Mouse (Mus musculus) lung, postnatal 36 days (tissue): Measurements from ENCODE around the gene Map1b.

Experiments used
- DNase-seq: peaks from one replicate; pipeline ENCODE4 v3.0.0; 2022; ENCODE audit warnings: mixed read lengths

Map1b gene

GRCm38 (mm10) chr13:99444431-99444871, 71.9 kb downstream of the Map1b start:
- no peak for DNase-seq

- no peak for DNase-seq
Measured at GRCm38 (mm10) chr13:99443484-99444175, 72.7 kb downstream of the Map1b start.

- no peak for DNase-seq
Measured at GRCm38 (mm10) chr13:99442434-99443249, 73.7 kb downstream of the Map1b start.

- DNase-seq = no peak
Measured at GRCm38 (mm10) chr13:99441700-99442433, 74.5 kb downstream of the Map1b start.

GRCm38 (mm10) chr13:99440228-99440627, 76.1 kb downstream of the Map1b start:
- no peak for DNase-seq

GRCm38 (mm10) chr13:99439357-99439756, 77.0 kb downstream of the Map1b start:
- no peak for DNase-seq

- no peak for DNase-seq
Measured at GRCm38 (mm10) chr13:99437051-99437450, 79.3 kb downstream of the Map1b start.

- no peak for DNase-seq
Measured at GRCm38 (mm10) chr13:99434494-99434893, 81.8 kb downstream of the Map1b start.

- peak; percentile 4 for DNase-seq
Measured at GRCm38 (mm10) chr13:99433068-99434008, 83.0 kb downstream of the Map1b start.

- no peak for DNase-seq
Measured at GRCm38 (mm10) chr13:99423581-99423980, 92.8 kb downstream of the Map1b start.

- no peak for DNase-seq
Measured at GRCm38 (mm10) chr13:99416601-99417000, 99.7 kb downstream of the Map1b start.

GRCm38 (mm10) chr13:99414352-99414742, 102.0 kb downstream of the Map1b start:
- DNase-seq = no peak

GRCm38 (mm10) chr13:99413481-99414351, 102.6 kb downstream of the Map1b start:
- no peak for DNase-seq

- peak; percentile 69 for DNase-seq
Measured at GRCm38 (mm10) chr13:99412477-99413080, 103.8 kb downstream of the Map1b start.

GRCm38 (mm10) chr13:99411761-99412160, 104.6 kb downstream of the Map1b start:
- no peak for DNase-seq

- no peak for DNase-seq
Measured at GRCm38 (mm10) chr13:99410611-99411515, 105.5 kb downstream of the Map1b start.

GRCm38 (mm10) chr13:99409216-99409615, 107.1 kb downstream of the Map1b start:
- no peak for DNase-seq

- no peak for DNase-seq
Measured at GRCm38 (mm10) chr13:99399373-99399772, 117.0 kb downstream of the Map1b start.

GRCm38 (mm10) chr13:99398149-99398701, 118.1 kb downstream of the Map1b start:
- DNase-seq = peak; percentile 83
